Mouse (Mus musculus) lung, postnatal 0 days (tissue): ENCODE data around the gene Abcf2. TPM values are rescaled to one million over a fixed set of nuclear protein-coding genes. Genes with fewer than 3 reads are reported as not detected.

Experiments
- ATAC-seq: fragments of 200-750 bp; cut with Nextera tagmentation; 2 replicates; pipeline ENCODE4 v1.8.0; 2017; ENCODE audit warnings: moderate library complexity
- DNase-seq: peaks from one replicate; pipeline ENCODE4 v3.0.0-alpha.2; 2016; ENCODE audit warnings: low spot score
- H3K27ac ChIP-seq: fragments of 300-500 bp; sonication (generic); 2 replicates; pipeline ENCODE4 v1.5.1; 2014; ENCODE audit warnings: antibody characterized with exemption, mild to moderate bottlenecking, low read length, mixed read lengths
- H3K27me3 ChIP-seq: fragments of 300-500 bp; sonication (generic); replicated peaks from 2 replicates; pipeline ENCODE4 v1.6.1; 2014; ENCODE audit warnings: low read length, mixed read lengths; ENCODE audit not compliant: insufficient read depth
- H3K36me3 ChIP-seq: fragments of 300-500 bp; sonication (generic); 2 replicates; pipeline ENCODE4 v1.6.1; 2014; ENCODE audit warnings: low read length, mixed read lengths; ENCODE audit not compliant: insufficient read depth
- H3K4me1 ChIP-seq: fragments of 300-500 bp; sonication (generic); 2 replicates; pipeline ENCODE4 v1.6.1; 2014; ENCODE audit warnings: antibody characterized with exemption, low read depth, low read length, mixed read lengths; ENCODE audit not compliant: insufficient read depth
- H3K4me2 ChIP-seq: fragments of 300-500 bp; sonication (generic); replicated peaks from 2 replicates; pipeline ENCODE4 v1.6.1; 2014; ENCODE audit warnings: low read depth, mild to moderate bottlenecking, low read length, moderate library complexity, mixed read lengths
- H3K4me3 ChIP-seq: fragments of 300-500 bp; sonication (generic); 2 replicates; pipeline ENCODE4 v1.5.1; 2014; ENCODE audit warnings: low read depth, low read length
- H3K9ac ChIP-seq: fragments of 300-500 bp; sonication (generic); replicated peaks from 2 replicates; pipeline ENCODE4 v1.6.1; 2014; ENCODE audit warnings: low read depth, mild to moderate bottlenecking
- H3K9me3 ChIP-seq: fragments of 300-500 bp; sonication (generic); 2 replicates; pipeline ENCODE4 v1.6.1; 2016; ENCODE audit warnings: low read length, mixed read lengths
- CTCF ChIP-seq: IDR thresholded peaks from 2 replicates; pipeline ENCODE4 v1.5.1; 2016; ENCODE audit warnings: antibody characterized with exemption, mild to moderate bottlenecking
- EP300 ChIP-seq: IDR thresholded peaks from 2 replicates; pipeline ENCODE4 v1.6.1; 2016; ENCODE audit warnings: antibody characterized with exemption, mild to moderate bottlenecking, control low read depth
- WGBS: fragments of 180-500 bp; shearing (Covaris S2); extraction: QIAGEN DNeasy Blood & Tissue Kit; methylation state at CpG from one replicate; pipeline ENCODE4 v1.1.7; 2014; 5-methylcytosine and 5-hydroxymethylcytosine counted together
- polyA plus RNA-seq: library from polyadenylated mRNA; unstranded; fragments of >200 nt; fragmentation: Nextera tagmentation; extraction: Ambion mirVana; gene quantifications from 2 replicates; pipeline ENCODE4 v1.2.1, GENCODE M21; 2015

Abcf2 gene
- polyA plus RNA-seq, 1 experiment from 2014 or later: 47.7 TPM

DNA sequence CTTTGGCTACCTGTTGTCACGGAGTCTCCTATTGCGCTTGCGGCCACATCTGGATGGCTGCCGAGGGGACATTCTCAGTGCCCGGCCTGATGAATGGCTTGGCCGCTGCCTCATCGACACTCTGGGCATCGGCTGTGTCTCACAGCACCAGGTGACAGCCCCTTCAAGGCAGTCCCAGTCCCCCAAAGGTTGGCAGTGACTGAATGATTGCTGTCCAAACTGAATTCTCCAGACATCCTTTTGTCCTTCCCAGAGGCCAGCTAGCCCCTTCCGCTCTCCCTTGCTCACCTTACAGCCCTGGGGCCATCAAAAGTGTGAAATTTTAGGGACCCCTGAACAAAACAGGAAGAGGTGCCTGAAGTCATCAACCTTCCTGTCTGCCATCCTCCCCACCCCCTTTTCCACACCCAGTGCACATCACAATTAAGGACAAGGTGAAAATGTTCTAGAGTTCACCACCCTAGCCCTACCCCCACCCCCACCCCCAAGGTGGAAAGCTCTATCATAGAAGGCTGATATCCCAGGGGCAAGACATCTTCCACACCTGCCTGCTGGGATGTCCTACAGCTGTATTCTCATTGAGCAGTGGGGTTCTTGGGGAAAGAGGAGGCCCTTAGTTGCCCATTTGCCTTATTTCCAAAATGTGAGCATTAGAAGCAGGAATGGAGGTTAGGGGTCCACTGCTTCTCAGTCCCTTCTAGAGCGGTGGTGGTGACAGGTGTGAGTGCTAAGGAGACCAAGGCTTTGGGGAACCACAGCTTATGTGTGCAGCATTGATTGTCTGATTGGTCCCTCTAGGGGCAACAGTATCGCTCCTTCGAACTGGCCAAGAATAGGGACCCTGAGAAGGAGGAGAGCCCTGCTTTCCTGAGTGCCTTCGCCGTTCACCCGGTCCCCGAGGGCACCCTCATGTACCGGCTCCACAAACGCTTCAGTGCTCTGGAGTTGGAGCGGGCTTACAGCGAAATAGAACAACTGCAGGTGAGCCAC lies 12.5 kb upstream of the Abcf2 start:
- no peak overlapping the region for H3K9ac ChIP-seq
- 90% methylated on average over 20 of the region's 20 CpGs for WGBS
- DNase-seq: no peak
- H3K27me3 ChIP-seq: no peaks in the 10 kb centered on the region
- no peak overlapping the region for H3K4me2 ChIP-seq
- peaks cover 16% of the 10 kb centered on the region for H3K36me3 ChIP-seq
- no peak overlapping the region for H3K4me3 ChIP-seq
- TF ChIP-seq EP300: no peak
- no peak for TF ChIP-seq CTCF
- no peak overlapping the region for H3K27ac ChIP-seq
- H3K9me3 ChIP-seq: no peaks in the 10 kb centered on the region
- no peak for ATAC-seq
- peaks cover 10% of the 10 kb centered on the region; the same call in 1 of the 2 replicates for H3K4me1 ChIP-seq

DNA sequence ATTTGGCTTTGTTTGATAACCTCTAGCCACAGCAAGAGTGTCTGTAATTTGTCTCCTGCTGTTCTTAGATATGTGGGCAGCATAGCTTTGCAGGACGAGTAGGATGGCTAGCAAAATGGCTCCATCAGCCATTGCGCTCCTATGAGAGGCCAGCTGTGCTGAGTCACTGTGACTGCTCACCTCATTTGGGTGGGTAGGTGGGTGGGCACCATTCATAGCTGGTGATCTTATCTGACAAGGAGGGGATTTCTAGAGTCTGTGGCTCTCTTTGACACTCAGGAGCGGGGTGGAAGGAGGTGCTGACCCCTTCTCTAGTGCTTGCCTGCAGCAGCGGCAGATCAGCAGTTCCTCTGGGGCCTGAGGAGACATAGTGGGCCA lies 9.9 kb upstream of the Abcf2 start:
- TF ChIP-seq EP300: no peak
- TF ChIP-seq CTCF: no peak
- no peaks in the 10 kb centered on the region for H3K27me3 ChIP-seq
- 14% methylated on average over 4 of the region's 4 CpGs for WGBS

DNA sequence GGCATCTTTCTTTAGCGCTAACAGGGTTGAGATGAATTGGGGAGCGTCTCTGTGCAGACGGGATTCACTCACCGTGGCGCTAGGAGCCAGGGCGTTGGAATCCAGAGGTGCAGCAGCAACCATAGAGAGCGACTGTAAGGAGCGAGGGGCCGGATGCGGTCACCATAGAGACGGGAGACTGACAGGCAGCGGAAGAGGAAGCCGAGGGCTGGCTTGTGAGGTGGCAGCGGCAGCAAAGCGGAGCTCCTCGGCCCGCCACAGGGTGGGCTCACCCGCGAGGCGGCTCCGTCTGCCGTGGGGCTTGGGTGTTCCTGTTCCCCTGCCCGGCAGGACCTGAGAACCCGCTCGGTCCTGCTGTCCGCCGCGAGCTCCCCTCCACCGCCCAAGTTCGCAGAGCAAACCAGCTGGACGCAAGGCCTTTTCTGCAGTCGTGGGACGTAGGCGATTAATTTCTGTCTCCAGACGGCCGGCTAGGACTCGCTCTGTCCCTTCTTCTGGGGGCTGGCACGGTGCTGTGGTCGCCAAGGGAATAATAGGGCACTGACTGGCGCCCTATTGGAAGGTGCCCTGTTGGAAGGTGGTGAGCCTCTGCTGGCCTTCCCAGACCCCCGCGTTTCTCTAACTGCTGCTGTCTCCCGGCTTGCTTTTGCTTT lies 9.4 kb upstream of the Abcf2 start, which contains the start of gene Chpf2:
TSS of gene Chpf2 (plus strand) at position 195 of the 653 bp plus-strand sequence.
- ATAC-seq: peak; percentile 96

More for the DNA sequence above, 9.9 kb upstream of the Abcf2 start:
- peak; percentile 18; the same call in 1 of the 2 replicates for ATAC-seq
- Histone ChIP-seq H3K9ac (peak overlapping the region; percentile 54), H3K4me2 (peak overlapping the region; percentile 84), H3K36me3 (peaks cover 12% of the 10 kb centered on the region; the same call in 1 of the 2 replicates), H3K4me1 (peaks cover 10% of the 10 kb centered on the region; the same call in 1 of the 2 replicates), H3K27ac (peak overlapping the region; percentile 54), H3K4me3 (peak overlapping the region; percentile 65), H3K9me3 (no peaks in the 10 kb centered on the region)
- no peak for DNase-seq

DNA sequence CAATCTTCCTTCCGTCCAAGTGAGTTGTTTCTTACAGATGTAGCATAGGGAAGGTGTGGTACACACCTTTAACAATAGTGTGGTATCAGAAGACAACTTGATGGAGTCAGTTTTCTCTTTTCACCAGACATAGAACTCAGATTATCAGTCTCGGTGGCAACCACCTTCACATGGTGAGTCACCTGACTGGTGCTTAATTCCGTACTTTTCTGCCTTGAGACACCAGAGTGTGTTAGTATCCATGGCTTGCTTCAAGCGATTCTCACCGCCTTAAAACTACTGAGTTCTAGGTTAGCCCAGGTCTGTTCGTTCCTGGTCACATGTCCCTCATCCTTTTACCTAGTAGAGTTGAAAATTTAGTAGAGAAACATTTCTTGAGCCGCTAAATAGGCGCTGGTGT lies 8.8 kb upstream of the Abcf2 start:
- TF ChIP-seq EP300 (no peak), CTCF (no peak)
- peak; percentile 19 for DNase-seq
- H3K9me3 ChIP-seq: no peaks in the 10 kb centered on the region
- no peaks in the 10 kb centered on the region for H3K27me3 ChIP-seq
- peak; percentile 10; the same call in 1 of the 2 replicates for ATAC-seq
- 9% methylated on average over 8 of the region's 8 CpGs for WGBS
- peak overlapping the region; percentile 54 for H3K9ac ChIP-seq
- no peak overlapping the region for H3K27ac ChIP-seq
- H3K4me2 ChIP-seq: peak overlapping the region; percentile 84
- H3K4me3 ChIP-seq: peak overlapping the region; percentile 65
- peaks cover 10% of the 10 kb centered on the region; the same call in 1 of the 2 replicates for H3K4me1 ChIP-seq
- H3K36me3 ChIP-seq: peaks cover 2% of the 10 kb centered on the region; the same call in 1 of the 2 replicates

More for the DNA sequence above, 9.4 kb upstream of the Abcf2 start, which contains the start of gene Chpf2:
- H3K36me3 ChIP-seq: peaks cover 8% of the 10 kb centered on the region; the same call in 1 of the 2 replicates
- TF ChIP-seq CTCF (no peak; the same call in 1 of the 2 replicates), EP300 (no peak)
- WGBS: under 1% methylated on average over 30 of the region's 43 CpGs
- peak; percentile 92 for DNase-seq
- peak within 1 kb of the TSS; percentile 54 for H3K27ac ChIP-seq
- no peaks in the 10 kb centered on the region for H3K27me3 ChIP-seq
- peak within 1 kb of the TSS; percentile 54 for H3K9ac ChIP-seq
- peaks cover 10% of the 10 kb centered on the region; the same call in 1 of the 2 replicates for H3K4me1 ChIP-seq
- H3K4me2 ChIP-seq: peak within 1 kb of the TSS; percentile 84
- no peaks in the 10 kb centered on the region for H3K9me3 ChIP-seq
- peak within 1 kb of the TSS; percentile 65 for H3K4me3 ChIP-seq

DNA sequence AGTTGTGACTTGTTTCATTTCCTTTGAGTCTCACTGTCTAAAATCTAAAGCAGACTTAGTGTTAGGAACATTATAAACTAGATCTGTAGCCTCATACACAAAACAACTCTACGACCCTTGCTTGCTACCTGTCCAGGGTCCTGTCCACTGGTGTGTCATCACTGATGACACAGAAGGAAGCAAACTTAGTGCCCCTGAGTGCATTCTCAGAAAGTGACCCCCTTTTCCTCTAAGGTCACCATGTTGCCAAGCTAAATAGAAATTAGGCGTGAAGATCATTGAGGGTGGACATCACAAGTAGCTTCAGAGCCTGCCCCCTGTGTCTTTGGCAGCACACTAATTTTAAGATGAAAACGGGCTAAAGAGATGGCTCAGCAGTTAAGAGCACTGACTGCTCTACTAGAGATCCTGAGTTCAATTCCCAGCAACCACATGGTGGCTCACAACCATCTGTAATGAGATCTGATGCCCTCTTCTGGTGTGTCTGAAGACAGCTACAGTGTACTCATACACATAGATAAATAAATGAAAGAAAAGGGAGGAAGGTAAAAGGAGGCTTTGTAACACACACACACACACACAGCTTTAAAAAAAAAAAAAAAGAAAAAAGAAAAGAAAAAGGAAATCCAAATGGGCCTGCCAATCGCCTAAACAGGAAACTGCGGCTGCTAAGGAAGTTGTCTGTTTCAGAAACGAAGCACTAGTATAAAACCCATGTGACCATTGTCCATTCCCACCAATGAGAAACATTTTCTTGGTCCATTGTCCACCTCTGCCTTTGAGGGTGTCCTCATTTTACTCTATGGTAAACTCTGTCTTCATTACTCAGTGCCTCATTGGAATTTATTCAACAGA lies 1.1 kb upstream of the Abcf2 start:
- Histone ChIP-seq H3K36me3 (peaks cover 2% of the 10 kb centered on the region; the same call in 1 of the 2 replicates), H3K9ac (peak overlapping the region; percentile 44; the same call in 1 of the 2 replicates), H3K4me1 (peaks cover 6% of the 10 kb centered on the region; the same call in 1 of the 2 replicates), H3K4me2 (peak overlapping the region; percentile 65), H3K4me3 (peak overlapping the region; percentile 68), H3K9me3 (no peaks in the 10 kb centered on the region), H3K27me3 (no peaks in the 10 kb centered on the region), H3K27ac (peak overlapping the region; percentile 85)
- no peak for ATAC-seq
- no peak for TF ChIP-seq EP300
- TF ChIP-seq CTCF: no peak
- DNase-seq: no peak
- WGBS: 51% methylated on average over 6 of the region's 6 CpGs
